Mouse (Mus musculus) right cerebral cortex, postnatal 25 days (tissue): ENCODE results near the gene Uhrf2.

Experiments used
- DNase-seq: peaks from one replicate; pipeline ENCODE4 v3.0.0; 2022

Gene Uhrf2

DNA sequence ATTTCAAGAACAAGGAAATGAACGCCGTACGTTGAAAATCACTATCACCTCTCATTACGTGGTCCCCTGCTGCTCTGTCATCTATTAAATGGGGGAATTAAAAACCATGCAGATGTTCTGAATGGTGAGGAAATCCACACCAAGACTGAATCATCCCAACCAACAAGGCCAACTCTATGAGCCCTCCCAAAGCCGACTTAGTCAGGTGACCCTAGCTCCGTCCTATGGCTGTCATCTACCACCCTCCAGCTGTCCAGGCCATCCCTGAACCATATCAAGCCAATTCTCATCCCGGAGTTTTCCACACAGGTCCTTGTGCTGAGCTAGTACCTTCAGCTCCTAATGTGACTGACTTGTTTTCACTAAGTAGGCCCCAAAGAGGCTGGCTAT, 95.4 kb downstream of the Uhrf2 start:
- no peak for DNase-seq

DNA sequence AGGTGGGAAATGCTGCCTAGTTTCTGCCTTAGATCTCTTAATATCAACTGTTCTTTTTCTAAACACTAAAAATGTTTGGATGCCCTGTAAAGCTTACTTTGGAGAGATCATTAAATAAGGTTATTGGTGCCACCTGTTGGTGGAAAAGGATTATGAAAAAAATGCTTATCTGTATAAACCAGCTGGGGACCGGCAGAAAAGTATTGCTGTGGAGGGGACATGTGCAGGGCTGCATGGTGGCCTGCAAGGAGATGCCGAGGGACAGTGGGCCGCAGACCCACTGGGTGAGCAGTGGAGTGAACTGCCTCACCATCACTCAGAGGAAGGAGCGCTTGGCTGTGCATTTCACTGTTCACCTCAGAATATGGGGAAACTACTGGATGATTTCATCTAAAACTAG, 97.9 kb downstream of the Uhrf2 start:
- no peak for DNase-seq

DNA sequence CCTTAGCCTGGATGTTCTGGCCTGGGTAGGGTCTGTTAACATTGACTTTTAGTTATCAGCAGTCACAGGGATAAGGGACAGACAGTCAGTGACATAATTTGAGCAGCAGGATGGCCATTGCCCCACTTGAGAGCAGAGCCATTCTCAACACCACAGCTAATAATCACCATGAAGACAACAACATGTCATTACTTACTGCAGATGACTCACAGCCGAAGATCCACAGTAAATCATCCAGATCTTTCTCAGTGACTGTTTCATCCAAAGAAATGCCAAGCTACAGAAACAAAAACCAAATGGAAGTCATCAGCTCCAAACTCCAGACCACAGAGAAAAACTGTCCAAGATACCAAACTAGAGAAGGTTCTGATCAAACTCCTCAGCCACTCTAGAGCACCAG, 106.0 kb downstream of the Uhrf2 start:
- no peak for DNase-seq
